Mouse (Mus musculus): ENCODE data around the gene Elmod2. TPM values are rescaled to one million over a fixed set of nuclear protein-coding genes. Genes with fewer than 3 reads are reported as not detected.

Gene Elmod2
- total and polyA plus RNA-seq, 3 experiments, result 6.6 to 9.8 (median 7.7) TPM

DNA sequence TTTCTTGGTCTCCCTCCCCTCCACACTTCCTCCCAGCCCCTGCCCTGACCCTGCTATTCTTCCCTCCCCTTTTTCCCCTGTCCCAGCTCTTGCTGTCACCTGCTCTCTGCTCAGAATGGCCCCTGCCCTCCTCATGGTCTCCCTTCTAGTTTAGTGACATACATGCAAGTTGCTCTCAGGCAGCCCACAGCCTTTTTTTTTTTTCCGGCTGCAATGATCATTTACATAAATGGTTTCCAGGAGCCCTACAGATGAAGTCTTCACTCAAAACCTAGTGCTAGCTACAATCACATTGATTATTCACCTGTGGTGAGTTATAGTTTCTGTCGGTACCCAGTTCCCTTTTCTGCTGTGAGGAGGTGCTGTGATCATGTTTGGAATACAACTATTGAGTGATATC is 48.7 kb upstream of the Elmod2 start:
- no peaks in the 10 kb centered on the region for H3K36me3 ChIP-seq (replicated peaks in 1 of 2; ENCODE audit: control insufficient read depth in 1 of 2, insufficient read depth in 1 of 2, low read length in 1 of 2)
- dilution Hi-C loops (cut with MboI; ENCODE audit: extremely low pct_ligation_motif_present, extremely low pct_unique_long_range_greater_than_20kb, low sequenced_read_pairs), result no loop called here
- no peak overlapping the region for H3K9ac ChIP-seq (ENCODE audit: insufficient read depth, low read depth)
- in situ Hi-C loops (cut with MboI; ENCODE audit: low pct_ligation_motif_present, low pct_unique_long_range_greater_than_20kb, low sequenced_read_pairs), result no loop called here
- H3K4me2 ChIP-seq (ENCODE audit: insufficient read depth, low read depth, poor library complexity, severe bottlenecking), result no peak overlapping the region
- no peak overlapping the region for H3K4me3 ChIP-seq (replicated peaks in 1 of 3; ENCODE audit: low read depth in 2 of 3, low read length in 2 of 3, poor library complexity in 1 of 3)
- no peak overlapping the region for H3K27ac ChIP-seq (ENCODE audit: insufficient read depth, low read depth)
- no peaks in the 10 kb centered on the region for H3K9me3 ChIP-seq (replicated peaks; ENCODE audit: low read length)
- no peaks in the 10 kb centered on the region for H3K27me3 ChIP-seq (replicated peaks)
- H3K79me2 ChIP-seq (replicated peaks; ENCODE audit: control insufficient read depth, extremely low read depth, insufficient read depth, poor library complexity, severe bottlenecking), result no peaks in the 10 kb centered on the region
- TF ChIP-seq ZNF384 (IDR thresholded peaks at IDR 0.05; ENCODE audit: low read depth, low read length) (peak; percentile 92), SIN3A (IDR thresholded peaks at IDR 0.05; ENCODE audit: low read length) (no peak), BHLHE40 (IDR thresholded peaks at IDR 0.05; ENCODE audit: low read depth, low read length) (no peak), MEF2A (IDR thresholded peaks at IDR 0.05; ENCODE audit: borderline replicate concordance, low read depth, low read length) (no peak), NELFE (IDR thresholded peaks at IDR 0.05; ENCODE audit: low read depth, low read length) (no peak), MAFK (IDR thresholded peaks at IDR 0.05; ENCODE audit: insufficient replicate concordance, low read length) (no peak)
- DNase-seq (ENCODE audit: extremely low read depth), result peak; percentile 49
- H3K4me1 ChIP-seq (ENCODE audit: control insufficient read depth in 1 of 2, insufficient read depth in 2 of 2), result peaks cover 0 to 11% of the 10 kb centered on the region in 2 experiments; a peak in 2 of 4 replicates

GRCm38 (mm10) chr8:83380141-83380540 is 47.9 kb upstream of the Elmod2 start:
- Histone ChIP-seq H3K27me3 (replicated peaks) (no peaks in the 10 kb centered on the region), H3K4me2 (ENCODE audit: insufficient read depth, low read depth, poor library complexity, severe bottlenecking) (no peak overlapping the region), H3K9ac (ENCODE audit: insufficient read depth, low read depth) (no peak overlapping the region), H3K27ac (ENCODE audit: insufficient read depth, low read depth) (no peak overlapping the region), H3K9me3 (replicated peaks; ENCODE audit: low read length) (no peaks in the 10 kb centered on the region), H3K4me3 (replicated peaks in 1 of 3; ENCODE audit: low read depth in 2 of 3, low read length in 2 of 3, poor library complexity in 1 of 3) (no peak overlapping the region), H3K36me3 (replicated peaks in 1 of 2; ENCODE audit: control insufficient read depth in 1 of 2, insufficient read depth in 1 of 2, low read length in 1 of 2) (no peaks in the 10 kb centered on the region), H3K4me1 (ENCODE audit: control insufficient read depth in 1 of 2, insufficient read depth in 2 of 2) (peaks cover 0 to 11% of the 10 kb centered on the region in 2 experiments; a peak in 2 of 4 replicates), H3K79me2 (replicated peaks; ENCODE audit: control insufficient read depth, extremely low read depth, insufficient read depth, poor library complexity, severe bottlenecking) (no peaks in the 10 kb centered on the region)
- no peak for DNase-seq (ENCODE audit: extremely low read depth)
- in situ Hi-C loops (cut with MboI; ENCODE audit: low pct_ligation_motif_present, low pct_unique_long_range_greater_than_20kb, low sequenced_read_pairs), result no loop called here
- TF ChIP-seq KAT2A (IDR thresholded peaks at IDR 0.05; ENCODE audit: insufficient replicate concordance, low read length) (no peak), UBTF (IDR thresholded peaks at IDR 0.05; ENCODE audit: low read depth, low read length) (no peak), JUN (IDR thresholded peaks at IDR 0.05; ENCODE audit: insufficient read depth, low read depth, low read length) (no peak), POLR2AphosphoS2 (IDR thresholded peaks at IDR 0.05; ENCODE audit: low read depth, low read length) (no peak), NRF1 (IDR thresholded peaks at IDR 0.05; ENCODE audit: low read depth, low read length) (no peak), GABPA (IDR thresholded peaks at IDR 0.05; ENCODE audit: insufficient replicate concordance, low read depth, low read length) (no peak), MXI1 (IDR thresholded peaks at IDR 0.05; ENCODE audit: low read depth, low read length) (no peak)
- dilution Hi-C loops (cut with MboI; ENCODE audit: extremely low pct_ligation_motif_present, extremely low pct_unique_long_range_greater_than_20kb, low sequenced_read_pairs), result no loop called here

DNA sequence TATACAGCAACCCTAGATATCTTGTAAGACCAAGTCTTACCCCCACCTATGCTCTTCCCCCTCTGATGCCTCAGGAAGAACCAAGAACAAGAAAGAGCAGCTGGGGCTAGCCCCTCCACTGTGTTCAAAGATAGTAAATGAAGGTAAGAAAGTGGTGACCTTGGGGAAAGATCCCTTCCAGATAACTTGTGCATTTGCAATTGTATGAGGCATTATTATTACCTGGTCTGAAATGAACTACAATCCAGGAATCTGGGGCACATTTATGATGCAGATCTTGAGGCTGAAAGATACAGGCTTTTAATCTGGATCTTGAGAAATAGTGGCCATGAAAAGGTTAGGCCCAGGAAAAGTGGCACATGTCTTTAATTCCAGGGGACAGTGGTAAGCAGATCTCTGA is 44.9 kb upstream of the Elmod2 start:
- H3K79me2 ChIP-seq (replicated peaks; ENCODE audit: control insufficient read depth, extremely low read depth, insufficient read depth, poor library complexity, severe bottlenecking), result no peaks in the 10 kb centered on the region
- H3K9ac ChIP-seq (ENCODE audit: insufficient read depth, low read depth), result no peak overlapping the region
- in situ Hi-C loops (cut with MboI; ENCODE audit: low pct_ligation_motif_present, low pct_unique_long_range_greater_than_20kb, low sequenced_read_pairs), result no loop called here
- H3K36me3 ChIP-seq (replicated peaks in 1 of 2; ENCODE audit: control insufficient read depth in 1 of 2, insufficient read depth in 1 of 2, low read length in 1 of 2), result no peaks in the 10 kb centered on the region
- H3K4me2 ChIP-seq (ENCODE audit: insufficient read depth, low read depth, poor library complexity, severe bottlenecking), result no peak overlapping the region
- H3K27ac ChIP-seq (ENCODE audit: insufficient read depth, low read depth), result no peak overlapping the region
- dilution Hi-C loops (cut with MboI; ENCODE audit: extremely low pct_ligation_motif_present, extremely low pct_unique_long_range_greater_than_20kb, low sequenced_read_pairs), result no loop called here
- H3K4me3 ChIP-seq (replicated peaks in 1 of 3; ENCODE audit: low read depth in 2 of 3, low read length in 2 of 3, poor library complexity in 1 of 3), result no peak overlapping the region
- H3K4me1 ChIP-seq (ENCODE audit: control insufficient read depth in 1 of 2, insufficient read depth in 2 of 2), result peaks cover 0 to 11% of the 10 kb centered on the region in 2 experiments; a peak in 2 of 4 replicates
- TF ChIP-seq BHLHE40 (IDR thresholded peaks at IDR 0.05; ENCODE audit: low read depth, low read length), result no peak
- no peak for TF ChIP-seq USF2 (conservative IDR thresholded peaks at IDR 0.05; ENCODE audit: low read depth, low read length)
- TF ChIP-seq NELFE (IDR thresholded peaks at IDR 0.05; ENCODE audit: low read depth, low read length), result no peak
- no peak for TF ChIP-seq MAX (IDR thresholded peaks at IDR 0.05; ENCODE audit: low read length)
- TF ChIP-seq USF1 (IDR thresholded peaks at IDR 0.05; ENCODE audit: low read depth, low read length), result no peak
- TF ChIP-seq E2F4 (IDR thresholded peaks at IDR 0.05; ENCODE audit: insufficient replicate concordance, low read depth, low read length), result no peak
- no peak for TF ChIP-seq GABPA (IDR thresholded peaks at IDR 0.05; ENCODE audit: insufficient replicate concordance, low read depth, low read length)
- no peak for TF ChIP-seq TCF12 (IDR thresholded peaks at IDR 0.05; ENCODE audit: low read depth, low read length)
- no peak for TF ChIP-seq SIN3A (IDR thresholded peaks at IDR 0.05; ENCODE audit: low read length)
- no peak for TF ChIP-seq ZMIZ1 (IDR thresholded peaks at IDR 0.05; ENCODE audit: low read depth, low read length)
- no peak for TF ChIP-seq JUND (conservative IDR thresholded peaks at IDR 0.05; ENCODE audit: low read depth, low read length)
- TF ChIP-seq ZKSCAN1 (IDR thresholded peaks at IDR 0.05; ENCODE audit: borderline replicate concordance, low read depth, low read length), result no peak
- TF ChIP-seq MAZ (IDR thresholded peaks at IDR 0.05; ENCODE audit: low read depth, low read length), result no peak
- no peaks in the 10 kb centered on the region for H3K9me3 ChIP-seq (replicated peaks; ENCODE audit: low read length)
- no peaks in the 10 kb centered on the region for H3K27me3 ChIP-seq (replicated peaks)
- DNase-seq (ENCODE audit: extremely low read depth), result no peak
